Mouse (Mus musculus) kidney, postnatal 0 days (tissue): ENCODE measurements around the gene Btbd11. TPM values are rescaled to one million over a fixed set of nuclear protein-coding genes. Genes with fewer than 3 reads are reported as not detected.

Experiments
- ATAC-seq: fragments of 200-750 bp; cut with Nextera tagmentation; replicated peaks from 2 replicates; pipeline ENCODE4 v1.8.0; 2017; ENCODE audit warnings: low read depth, moderate number of reproducible peaks, moderate TSS enrichment, moderate library complexity; ENCODE audit not compliant: low FRiP score
- DNase-seq: peaks from one replicate; pipeline ENCODE4 v3.0.0-alpha.2; 2016; ENCODE audit warnings: low spot score
- H3K27ac ChIP-seq: fragments of 300-500 bp; sonication (generic); 2 replicates; pipeline ENCODE4 v1.5.1; 2014; ENCODE audit warnings: mild to moderate bottlenecking
- H3K27me3 ChIP-seq: fragments of 300-500 bp; sonication (generic); 2 replicates; pipeline ENCODE4 v1.6.1; 2014; ENCODE audit warnings: low read length, mixed read lengths; ENCODE audit not compliant: insufficient read depth
- H3K36me3 ChIP-seq: fragments of 300-500 bp; sonication (generic); 2 replicates; pipeline ENCODE4 v1.6.1; 2014; ENCODE audit warnings: low read length, mixed read lengths; ENCODE audit not compliant: insufficient read depth
- H3K4me1 ChIP-seq: fragments of 300-500 bp; sonication (generic); replicated peaks from 2 replicates; pipeline ENCODE4 v1.6.1; 2014; ENCODE audit warnings: antibody characterized with exemption, low read length, mixed read lengths; ENCODE audit not compliant: insufficient read depth
- H3K4me2 ChIP-seq: fragments of 300-500 bp; sonication (generic); 2 replicates; pipeline ENCODE4 v1.6.1; 2014; ENCODE audit warnings: mild to moderate bottlenecking, low read length, moderate library complexity, mixed read lengths
- H3K4me3 ChIP-seq: fragments of 300-500 bp; sonication (generic); replicated peaks from 2 replicates; pipeline ENCODE4 v1.5.1; 2014; ENCODE audit warnings: low read depth, low read length
- H3K9ac ChIP-seq: fragments of 300-500 bp; sonication (generic); 2 replicates; pipeline ENCODE4 v1.6.1; 2014; ENCODE audit warnings: low read depth, low read length
- H3K9me3 ChIP-seq: fragments of 300-500 bp; sonication (generic); replicated peaks from 2 replicates; pipeline ENCODE4 v1.6.1; 2016; ENCODE audit warnings: low read length, inconsistent platforms, mixed read lengths
- CTCF ChIP-seq: IDR thresholded peaks from 2 replicates; pipeline ENCODE4 v1.5.1; 2016; ENCODE audit warnings: antibody characterized with exemption, low read depth, mild to moderate bottlenecking, moderate library complexity
- WGBS: fragments of 180-500 bp; shearing (Covaris S2); extraction: QIAGEN DNeasy Blood & Tissue Kit; methylation state at CpG from one replicate; pipeline ENCODE4 v1.1.7; 2014; 5-methylcytosine and 5-hydroxymethylcytosine counted together
- polyA plus RNA-seq: library from polyadenylated mRNA; unstranded; fragments of >200 nt; fragmentation: Nextera tagmentation; extraction: Ambion mirVana; gene quantifications from 2 replicates; pipeline ENCODE4 v1.2.1, GENCODE M21; 2015

Btbd11 gene
- polyA plus RNA-seq, 1 experiment from 2014 or later: 6.7 TPM

GRCm38 (mm10) chr10:85466409-85466761 is 79.8 kb downstream of the Btbd11 start:
- ATAC-seq: no peak

DNA sequence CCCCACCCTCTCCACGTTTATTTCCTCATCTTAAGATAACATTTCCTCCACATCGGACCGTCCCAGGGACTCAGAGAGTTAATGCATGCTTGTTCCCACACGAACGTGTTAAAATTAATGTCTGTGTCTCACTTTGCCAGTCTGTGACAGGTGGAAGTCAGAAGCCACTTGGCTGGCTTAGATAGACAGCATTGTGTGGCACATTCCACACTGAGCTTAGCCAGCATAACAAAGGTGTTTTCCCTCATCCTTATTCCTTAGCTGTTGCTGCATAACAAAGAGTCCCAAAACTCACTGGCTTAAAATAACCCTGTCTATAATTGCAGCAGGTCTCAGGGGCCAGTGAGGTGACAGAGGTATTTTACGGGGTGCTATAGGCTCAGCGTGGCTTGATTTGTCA is 80.8 kb downstream of the Btbd11 start:
- H3K27me3 ChIP-seq: no peaks in the 10 kb centered on the region
- no peak for TF ChIP-seq CTCF
- H3K4me1 ChIP-seq: no peaks in the 10 kb centered on the region
- ATAC-seq (no peak), DNase-seq (no peak)
- H3K27ac ChIP-seq: no peak overlapping the region
- no peaks in the 10 kb centered on the region for H3K36me3 ChIP-seq
- no peaks in the 10 kb centered on the region for H3K9me3 ChIP-seq
- WGBS: 41% methylated on average over 7 of the region's 7 CpGs
- no peak overlapping the region for H3K9ac ChIP-seq
- no peak overlapping the region for H3K4me2 ChIP-seq
- no peak overlapping the region for H3K4me3 ChIP-seq

More at GRCm38 (mm10) chr10:85466409-85466761, 79.8 kb downstream of the Btbd11 start:
- DNase-seq: no peak
- no peaks in the 10 kb centered on the region for H3K27me3 ChIP-seq
- no peak overlapping the region for H3K4me3 ChIP-seq
- no peak for TF ChIP-seq CTCF
- no peak overlapping the region for H3K4me2 ChIP-seq
- 29% methylated on average over 8 of the region's 8 CpGs for whole genome bisulfite sequencing
- H3K9me3 ChIP-seq: no peaks in the 10 kb centered on the region
- no peaks in the 10 kb centered on the region for H3K4me1 ChIP-seq
- no peak overlapping the region for H3K27ac ChIP-seq
- no peak overlapping the region for H3K9ac ChIP-seq
- no peaks in the 10 kb centered on the region for H3K36me3 ChIP-seq

DNA sequence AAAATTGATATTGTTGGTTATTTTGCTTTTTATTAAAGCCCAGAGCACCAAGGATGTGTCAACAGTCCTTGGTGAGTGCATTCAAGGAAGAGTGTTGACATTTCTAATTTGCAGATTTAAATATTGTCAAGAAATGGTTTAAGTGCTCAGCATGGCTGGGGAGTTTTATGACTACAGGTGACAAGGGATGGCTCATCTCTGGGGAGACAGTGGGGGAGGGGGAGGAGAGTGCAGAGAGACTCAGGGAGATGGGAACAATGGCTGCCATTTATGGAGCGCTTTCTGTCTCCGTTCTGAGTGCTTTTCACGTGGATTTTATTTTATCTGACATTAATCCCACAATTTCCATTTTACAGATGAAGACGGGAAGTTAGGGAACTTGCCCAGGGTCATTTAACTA is 81.9 kb downstream of the Btbd11 start:
- no peak overlapping the region for H3K9ac ChIP-seq
- H3K9me3 ChIP-seq: no peaks in the 10 kb centered on the region
- no peaks in the 10 kb centered on the region for H3K4me1 ChIP-seq
- DNase-seq (no peak), ATAC-seq (no peak)
- no peak overlapping the region for H3K27ac ChIP-seq
- H3K4me3 ChIP-seq: no peak overlapping the region
- TF ChIP-seq CTCF: no peak
- H3K27me3 ChIP-seq: no peaks in the 10 kb centered on the region
- WGBS: 72% methylated on average over 4 of the region's 4 CpGs
- no peak overlapping the region for H3K4me2 ChIP-seq
- no peaks in the 10 kb centered on the region for H3K36me3 ChIP-seq

GRCm38 (mm10) chr10:85469341-85469740 is 82.7 kb downstream of the Btbd11 start:
- Histone ChIP-seq H3K9ac (no peak overlapping the region), H3K4me1 (0 out of 2 replicates have a peak, but pooled peaks cover 2% of the 10 kb centered on the region), H3K4me2 (no peak overlapping the region), H3K27me3 (no peaks in the 10 kb centered on the region), H3K36me3 (no peaks in the 10 kb centered on the region), H3K27ac (no peak overlapping the region), H3K4me3 (no peak overlapping the region), H3K9me3 (no peaks in the 10 kb centered on the region)
- no peak for DNase-seq
- no peak for TF ChIP-seq CTCF
- no peak for ATAC-seq
- WGBS: 45% methylated on average over 5 of the region's 5 CpGs

DNA sequence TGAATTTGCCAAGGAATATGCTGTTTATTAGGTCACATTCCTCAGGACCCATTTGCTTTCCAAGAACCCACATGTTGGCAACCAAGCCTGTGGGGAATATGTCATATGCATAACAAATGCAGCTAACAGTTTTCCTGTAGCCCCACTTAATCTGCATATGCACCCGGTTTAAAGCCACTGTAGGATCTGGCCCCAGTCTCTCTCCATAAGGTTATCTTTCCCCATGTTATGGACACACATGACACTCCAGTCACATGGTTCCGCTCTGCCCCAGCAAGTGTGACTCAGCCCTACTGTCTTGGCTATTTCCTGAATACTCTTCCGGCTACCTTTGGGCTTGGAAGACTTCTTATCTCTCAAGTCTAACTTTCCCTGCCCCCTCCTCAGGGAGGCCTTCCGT is 86.7 kb downstream of the Btbd11 start:
- no peaks in the 10 kb centered on the region for H3K9me3 ChIP-seq
- no peak overlapping the region for H3K27ac ChIP-seq
- H3K36me3 ChIP-seq: no peaks in the 10 kb centered on the region
- H3K9ac ChIP-seq: no peak overlapping the region
- no peak overlapping the region for H3K4me3 ChIP-seq
- H3K4me2 ChIP-seq: no peak overlapping the region
- 0 out of 2 replicates have a peak, but pooled peaks cover 2% of the 10 kb centered on the region for H3K4me1 ChIP-seq
- no peak for DNase-seq
- no peak for TF ChIP-seq CTCF
- no peaks in the 10 kb centered on the region for H3K27me3 ChIP-seq
- WGBS: 56% methylated on average over 4 of the region's 4 CpGs
- ATAC-seq: no peak; the same call in 1 of the 2 replicates

DNA sequence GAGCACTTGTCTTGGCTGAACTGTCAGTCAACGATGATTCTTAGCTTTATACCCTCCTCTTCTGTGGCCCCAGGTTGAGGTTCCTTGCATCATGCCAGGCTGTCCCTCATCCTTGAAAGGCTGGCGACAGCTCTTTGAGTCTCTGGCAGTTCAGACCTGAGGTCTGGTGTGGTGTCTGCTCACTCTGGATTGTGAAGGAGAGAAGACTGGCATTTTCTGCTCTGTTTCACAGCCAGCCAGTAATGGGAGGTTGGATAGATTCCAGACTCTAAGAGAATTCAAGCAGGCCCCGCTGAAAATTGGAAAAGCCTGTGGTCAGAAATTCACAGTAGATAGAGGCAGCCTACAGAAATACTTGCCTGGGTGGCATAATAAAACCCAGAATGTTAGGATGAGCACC is 87.3 kb downstream of the Btbd11 start:
- WGBS: 48% methylated on average over 3 of the region's 3 CpGs
- 0 out of 2 replicates have a peak, but pooled peaks cover 2% of the 10 kb centered on the region for H3K4me1 ChIP-seq
- H3K4me3 ChIP-seq: no peak overlapping the region
- H3K27me3 ChIP-seq: no peaks in the 10 kb centered on the region
- H3K36me3 ChIP-seq: no peaks in the 10 kb centered on the region
- H3K27ac ChIP-seq: no peak overlapping the region
- no peaks in the 10 kb centered on the region for H3K9me3 ChIP-seq
- no peak overlapping the region for H3K4me2 ChIP-seq
- ATAC-seq: no peak
- no peak overlapping the region for H3K9ac ChIP-seq
- no peak for DNase-seq
- TF ChIP-seq CTCF: no peak
